Mouse (Mus musculus): ENCODE results near the gene Lgals3bp. TPM values are rescaled to one million over a fixed set of nuclear protein-coding genes. Genes with fewer than 3 reads are reported as not detected.

Gene Lgals3bp
- polyA plus RNA-seq, 1 experiment: 6.1 TPM

GRCm38 (mm10) chr11:118362971-118363518, 38.8 kb downstream of the Lgals3bp start:
- no peaks in the 10 kb centered on the region for H3K9me3 ChIP-seq (replicated peaks; ENCODE audit: control insufficient read depth, insufficient read depth, low read length, poor library complexity, severe bottlenecking)
- no peak overlapping the region for H3K4me3 ChIP-seq (ENCODE audit: low read depth, low read length)
- peaks cover 4% of the 10 kb centered on the region for H3K4me1 ChIP-seq (ENCODE audit: control insufficient read depth, insufficient read depth, low read length)
- no peak overlapping the region for H3K9ac ChIP-seq (ENCODE audit: low read depth, poor library complexity, severe bottlenecking)
- H3K27ac ChIP-seq (ENCODE audit: insufficient read depth, low read length): no peak overlapping the region
- TF ChIP-seq POLR2A (IDR thresholded peaks at IDR 0.05; ENCODE audit: insufficient read depth, low read length) (no peak), EP300 (IDR thresholded peaks at IDR 0.05; ENCODE audit: insufficient read depth, low read depth, low read length) (no peak), CTCF (IDR thresholded peaks at IDR 0.05; ENCODE audit: low read depth, low read length) (no peak)
- no peaks in the 10 kb centered on the region for H3K36me3 ChIP-seq (ENCODE audit: control insufficient read depth, insufficient read depth, low read length, poor library complexity, severe bottlenecking)
- no peaks in the 10 kb centered on the region for H3K27me3 ChIP-seq (ENCODE audit: control insufficient read depth, insufficient read depth, low read length, poor library complexity, severe bottlenecking)

- no peak overlapping the region for H3K4me3 ChIP-seq (ENCODE audit: low read depth, low read length)
- H3K4me1 ChIP-seq (ENCODE audit: control insufficient read depth, insufficient read depth, low read length): peaks cover 4% of the 10 kb centered on the region
- no peak overlapping the region for H3K9ac ChIP-seq (ENCODE audit: low read depth, poor library complexity, severe bottlenecking)
- H3K27me3 ChIP-seq (ENCODE audit: control insufficient read depth, insufficient read depth, low read length, poor library complexity, severe bottlenecking): no peaks in the 10 kb centered on the region
- no peaks in the 10 kb centered on the region for H3K9me3 ChIP-seq (replicated peaks; ENCODE audit: control insufficient read depth, insufficient read depth, low read length, poor library complexity, severe bottlenecking)
- no peaks in the 10 kb centered on the region for H3K36me3 ChIP-seq (ENCODE audit: control insufficient read depth, insufficient read depth, low read length, poor library complexity, severe bottlenecking)
- no peak for TF ChIP-seq POLR2A (IDR thresholded peaks at IDR 0.05; ENCODE audit: insufficient read depth, low read length)
- no peak overlapping the region for H3K27ac ChIP-seq (ENCODE audit: insufficient read depth, low read length)
These were observed 39.4 kb downstream of the Lgals3bp start for GRCm38 (mm10) chr11:118362501-118362900.

GRCm38 (mm10) chr11:118360907-118361341, 41.0 kb downstream of the Lgals3bp start:
- H3K4me3 ChIP-seq (ENCODE audit: low read depth, low read length): no peak overlapping the region
- H3K27ac ChIP-seq (ENCODE audit: insufficient read depth, low read length): no peak overlapping the region
- no peak for TF ChIP-seq EP300 (IDR thresholded peaks at IDR 0.05; ENCODE audit: insufficient read depth, low read depth, low read length)
- no peak for TF ChIP-seq POLR2A (IDR thresholded peaks at IDR 0.05; ENCODE audit: insufficient read depth, low read length)
- no peak for TF ChIP-seq CTCF (IDR thresholded peaks at IDR 0.05; ENCODE audit: low read depth, low read length)

GRCm38 (mm10) chr11:118360491-118360890, 41.4 kb downstream of the Lgals3bp start:
- Histone ChIP-seq H3K4me1 (ENCODE audit: control insufficient read depth, insufficient read depth, low read length) (peaks cover 4% of the 10 kb centered on the region), H3K9me3 (replicated peaks; ENCODE audit: control insufficient read depth, insufficient read depth, low read length, poor library complexity, severe bottlenecking) (no peaks in the 10 kb centered on the region), H3K4me3 (ENCODE audit: low read depth, low read length) (no peak overlapping the region), H3K27me3 (ENCODE audit: control insufficient read depth, insufficient read depth, low read length, poor library complexity, severe bottlenecking) (no peaks in the 10 kb centered on the region), H3K36me3 (ENCODE audit: control insufficient read depth, insufficient read depth, low read length, poor library complexity, severe bottlenecking) (no peaks in the 10 kb centered on the region), H3K27ac (ENCODE audit: insufficient read depth, low read length) (no peak overlapping the region), H3K9ac (ENCODE audit: low read depth, poor library complexity, severe bottlenecking) (no peak overlapping the region)
- TF ChIP-seq POLR2A (IDR thresholded peaks at IDR 0.05; ENCODE audit: insufficient read depth, low read length): no peak
- TF ChIP-seq EP300 (IDR thresholded peaks at IDR 0.05; ENCODE audit: insufficient read depth, low read depth, low read length): no peak
- TF ChIP-seq CTCF (IDR thresholded peaks at IDR 0.05; ENCODE audit: low read depth, low read length): no peak

More at GRCm38 (mm10) chr11:118360907-118361341, 41.0 kb downstream of the Lgals3bp start:
- Histone ChIP-seq H3K9ac (ENCODE audit: low read depth, poor library complexity, severe bottlenecking) (no peak overlapping the region), H3K36me3 (ENCODE audit: control insufficient read depth, insufficient read depth, low read length, poor library complexity, severe bottlenecking) (no peaks in the 10 kb centered on the region), H3K9me3 (replicated peaks; ENCODE audit: control insufficient read depth, insufficient read depth, low read length, poor library complexity, severe bottlenecking) (no peaks in the 10 kb centered on the region), H3K27me3 (ENCODE audit: control insufficient read depth, insufficient read depth, low read length, poor library complexity, severe bottlenecking) (no peaks in the 10 kb centered on the region), H3K4me1 (ENCODE audit: control insufficient read depth, insufficient read depth, low read length) (peaks cover 4% of the 10 kb centered on the region)

GRCm38 (mm10) chr11:118355640-118356039, 46.3 kb downstream of the Lgals3bp start, which contains the start of gene Timp2:
TSS of gene Timp2 (minus strand) at chr11:118355740.
- TF ChIP-seq CTCF (IDR thresholded peaks at IDR 0.05; ENCODE audit: low read depth, low read length): no peak
- no peak for TF ChIP-seq EP300 (IDR thresholded peaks at IDR 0.05; ENCODE audit: insufficient read depth, low read depth, low read length)
- no peak for TF ChIP-seq POLR2A (IDR thresholded peaks at IDR 0.05; ENCODE audit: insufficient read depth, low read length)
- H3K36me3 ChIP-seq (ENCODE audit: control insufficient read depth, insufficient read depth, low read length, poor library complexity, severe bottlenecking): no peaks in the 10 kb centered on the region
- H3K27ac ChIP-seq (ENCODE audit: insufficient read depth, low read length): no peak within 1 kb of the TSS
- H3K9me3 ChIP-seq (replicated peaks; ENCODE audit: control insufficient read depth, insufficient read depth, low read length, poor library complexity, severe bottlenecking): no peaks in the 10 kb centered on the region
- H3K27me3 ChIP-seq (ENCODE audit: control insufficient read depth, insufficient read depth, low read length, poor library complexity, severe bottlenecking): no peaks in the 10 kb centered on the region
- peaks cover 3% of the 10 kb centered on the region for H3K4me1 ChIP-seq (ENCODE audit: control insufficient read depth, insufficient read depth, low read length)
- peak within 1 kb of the TSS; percentile 70 for H3K4me3 ChIP-seq (ENCODE audit: low read depth, low read length)
- peak within 1 kb of the TSS; percentile 61 for H3K9ac ChIP-seq (ENCODE audit: low read depth, poor library complexity, severe bottlenecking)

- H3K9me3 ChIP-seq (replicated peaks; ENCODE audit: control insufficient read depth, insufficient read depth, low read length, poor library complexity, severe bottlenecking): no peaks in the 10 kb centered on the region
- no peaks in the 10 kb centered on the region for H3K27me3 ChIP-seq (ENCODE audit: control insufficient read depth, insufficient read depth, low read length, poor library complexity, severe bottlenecking)
- peak overlapping the region; percentile 61 for H3K9ac ChIP-seq (ENCODE audit: low read depth, poor library complexity, severe bottlenecking)
- no peaks in the 10 kb centered on the region for H3K36me3 ChIP-seq (ENCODE audit: control insufficient read depth, insufficient read depth, low read length, poor library complexity, severe bottlenecking)
- TF ChIP-seq CTCF (IDR thresholded peaks at IDR 0.05; ENCODE audit: low read depth, low read length): peak; percentile 13
- no peak for TF ChIP-seq POLR2A (IDR thresholded peaks at IDR 0.05; ENCODE audit: insufficient read depth, low read length)
- H3K4me3 ChIP-seq (ENCODE audit: low read depth, low read length): peak overlapping the region; percentile 70
- H3K27ac ChIP-seq (ENCODE audit: insufficient read depth, low read length): no peak overlapping the region
- H3K4me1 ChIP-seq (ENCODE audit: control insufficient read depth, insufficient read depth, low read length): no peaks in the 10 kb centered on the region
These were observed 46.7 kb downstream of the Lgals3bp start for GRCm38 (mm10) chr11:118355205-118355604.

Data from ES-Bruce4 (cell line).